Mouse (Mus musculus) adipose tissue, adult 10 weeks (tissue): ENCODE data around the gene AU021092. TPM values are rescaled to one million over a fixed set of nuclear protein-coding genes. Genes with fewer than 3 reads are reported as not detected.

Source experiments
- polyA plus RNA-seq: library from polyadenylated mRNA; stranded (reverse); fragments of 350-450 nt; fragmentation: Illumina TruSeq; extraction: RNeasy Lipid Tissue Mini Kit (QIAGEN cat#74804); gene quantifications from one replicate; pipeline ENCODE4 v1.2.3, GENCODE M21; 2014; ENCODE audit warnings: low read depth, low replicate concordance

The AU021092 gene
- 6.6 TPM for polyA plus RNA-seq

DNA sequence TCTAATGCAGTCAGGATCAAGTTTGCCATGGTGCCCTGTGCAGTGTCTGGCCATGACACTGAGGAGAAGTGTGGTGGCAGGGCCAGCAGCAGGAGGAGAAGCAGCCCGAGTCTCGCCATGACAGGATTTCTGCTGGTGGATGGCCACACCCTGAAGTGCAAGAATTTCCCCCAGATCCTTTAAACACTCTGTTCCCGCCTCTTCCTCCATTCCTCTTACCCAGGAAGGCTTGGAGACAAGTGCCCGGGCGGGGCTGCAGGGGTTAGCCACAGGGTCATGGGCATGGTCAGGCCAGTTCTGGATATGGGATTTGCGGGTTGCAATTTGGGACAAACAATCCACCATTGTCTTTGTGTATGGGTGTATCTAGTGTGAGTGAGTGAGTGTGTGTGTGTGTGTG, at the start of gene AU021092:
TSS of gene AU021092 (minus strand) at position 160 of the 400 bp plus-strand sequence.

DNA sequence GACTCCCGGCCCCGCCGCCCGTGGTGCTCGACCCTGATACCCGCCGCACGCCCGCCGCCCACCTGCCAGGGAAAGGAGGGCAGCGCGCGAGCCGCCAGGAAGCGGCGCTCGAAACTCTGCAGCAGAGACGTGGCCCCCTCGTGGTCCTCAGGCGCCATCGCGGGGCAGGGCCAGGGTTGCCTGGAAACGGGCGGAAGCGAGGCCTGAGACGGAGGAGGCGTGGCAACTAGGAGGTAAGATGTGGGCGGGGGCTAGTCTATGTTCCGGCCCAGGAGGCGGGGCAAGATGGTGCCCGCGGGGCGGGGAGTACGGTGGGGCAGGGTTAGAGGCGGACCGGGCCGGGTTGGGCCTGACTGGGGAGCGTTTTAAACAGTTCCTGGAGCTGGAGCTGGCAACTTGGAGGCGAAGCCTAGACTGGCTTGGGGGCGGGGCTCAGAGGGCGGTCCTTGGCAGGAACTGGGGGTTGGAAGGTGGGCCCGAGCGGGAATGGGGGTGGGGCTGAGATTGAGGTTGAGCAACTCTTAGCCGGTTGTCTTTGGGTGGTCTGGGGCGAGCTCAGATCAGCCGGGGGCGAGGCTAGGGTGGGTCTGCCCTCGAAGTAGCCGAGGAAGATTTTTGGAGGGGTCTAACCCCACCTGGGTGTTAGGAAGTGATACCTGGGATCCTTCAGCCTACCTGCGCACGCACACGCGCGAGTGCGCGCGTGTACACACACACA, 33.8 kb upstream of the AU021092 start, which contains the start of gene Eef2kmt:
TSS of gene Eef2kmt (minus strand) at position 205 of the 718 bp plus-strand sequence.

DNA sequence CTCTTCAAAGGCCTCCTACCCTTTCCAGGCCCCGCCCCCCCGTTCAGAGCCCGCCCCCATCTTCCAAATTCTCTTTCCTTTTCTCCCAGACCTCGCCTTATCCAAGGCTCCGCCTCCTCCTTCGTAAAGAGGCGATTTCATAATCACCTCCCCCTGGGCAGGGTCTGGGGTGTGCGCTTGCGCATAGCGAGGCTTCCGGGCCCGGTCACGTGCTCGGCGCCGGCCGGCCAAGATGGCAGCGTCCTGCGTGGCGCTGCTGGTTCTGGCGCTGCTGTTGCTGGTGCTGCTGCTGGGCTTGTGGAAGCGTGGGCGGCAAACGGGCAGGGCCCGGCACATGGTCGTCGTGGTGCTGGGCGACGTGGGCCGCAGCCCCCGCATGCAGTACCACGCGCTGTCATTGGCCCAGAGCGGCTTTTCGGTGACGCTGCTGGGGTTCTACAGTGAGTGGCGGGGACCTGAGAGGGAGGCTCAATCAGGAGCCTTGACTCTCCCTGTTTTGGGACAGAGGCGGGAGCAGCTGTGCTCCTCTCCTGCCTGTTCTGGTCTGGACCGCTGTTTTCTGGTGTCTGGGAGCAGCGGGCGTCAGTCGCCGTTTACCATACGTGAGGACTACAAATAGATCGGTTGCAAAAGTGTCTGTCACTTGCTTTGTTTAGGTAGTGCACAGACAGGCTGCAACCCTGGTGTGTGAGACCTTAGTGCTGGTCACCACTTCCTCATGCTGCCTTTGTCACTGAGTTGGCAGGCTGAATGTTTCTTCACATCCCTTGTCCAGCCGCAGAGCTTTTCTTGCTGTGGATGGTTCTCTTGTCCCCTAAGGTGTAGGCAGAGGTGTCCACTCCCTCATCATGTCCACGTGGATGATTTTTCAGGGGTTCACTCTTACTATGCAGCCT, 11.6 kb upstream of the AU021092 start, which contains the start of gene Alg1:
TSS of gene Alg1 (plus strand) at position 204 of the 896 bp plus-strand sequence.

DNA sequence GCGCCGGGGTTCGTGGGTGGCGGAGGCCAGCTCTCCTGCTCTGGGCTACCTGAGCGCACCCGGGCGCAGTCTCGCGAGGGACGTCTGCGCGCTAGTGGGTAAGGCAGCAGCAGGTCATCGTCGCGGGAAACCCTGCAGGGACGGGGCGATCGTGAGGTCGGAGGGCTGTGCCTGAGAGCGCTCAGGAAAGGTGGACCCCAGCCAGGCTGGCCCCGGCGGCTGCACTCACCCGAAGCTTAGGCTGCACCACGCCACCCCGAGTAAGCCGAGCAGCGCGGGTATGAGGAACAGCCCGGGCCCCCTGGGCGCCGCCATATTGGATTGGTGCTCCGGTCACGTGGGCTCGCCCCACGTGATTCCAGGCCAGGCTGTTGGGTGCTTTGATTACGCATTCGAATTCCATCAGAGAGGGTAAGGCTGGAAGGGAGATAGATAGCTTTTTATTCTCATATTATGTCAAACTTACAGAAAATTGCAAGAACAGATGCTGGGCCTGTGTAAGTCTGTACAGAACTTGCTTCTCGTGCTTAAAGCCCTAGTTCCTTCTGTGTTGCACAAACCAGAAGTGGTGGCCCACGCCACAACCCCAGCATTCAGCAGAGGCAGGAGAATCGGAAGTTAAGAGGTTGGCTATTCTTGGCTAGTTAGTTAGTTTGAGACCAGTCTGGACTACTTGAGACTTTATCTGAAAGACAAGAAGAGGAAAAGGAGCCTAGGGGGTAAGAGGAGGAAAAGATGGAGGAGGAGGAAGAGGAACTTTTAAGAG, 18.2 kb downstream of the AU021092 start, which contains the start of gene Nagpa:
TSS of gene Nagpa (minus strand) at position 345 of the 766 bp plus-strand sequence.

Other genes starting within 250 kb of the AU021092 start
- gene Sept12, start 224.4 kb downstream of the AU021092 start, polyA plus RNA-seq = 7.8 TPM
- gene Smim22, start 215.0 kb downstream of the AU021092 start, polyA plus RNA-seq = 51.7 TPM
- gene Rogdi, start 208.7 kb downstream of the AU021092 start, polyA plus RNA-seq = 117 TPM
- gene Glyr1, start 172.4 kb downstream of the AU021092 start, polyA plus RNA-seq = 84.3 TPM
- gene Ubn1, start 172.2 kb downstream of the AU021092 start, polyA plus RNA-seq = 26.1 TPM
- gene Ppl, start 89.9 kb downstream of the AU021092 start, polyA plus RNA-seq = 16.3 TPM
- gene Sec14l5, start 75.2 kb downstream of the AU021092 start, polyA plus RNA-seq = 1.0 TPM
- 15.6 TPM for gene Nagpa, start 18.3 kb downstream of the AU021092 start, polyA plus RNA-seq
- 37.3 TPM for gene Alg1, start 11.3 kb upstream of the AU021092 start, polyA plus RNA-seq
- 32.3 TPM for gene Eef2kmt, start 33.7 kb upstream of the AU021092 start, polyA plus RNA-seq